Mouse (Mus musculus) adrenal gland, postnatal 25 days (tissue): Measurements from ENCODE around the gene Birc7. TPM values are rescaled to one million over a fixed set of nuclear protein-coding genes. Genes with fewer than 3 reads are reported as not detected.
A peak's percentile ranks its signal among the peaks of the same experiment; 100 is the strongest.

Source experiments
- DNase-seq: peaks from one replicate; pipeline ENCODE4 v3.0.0; 2021; ENCODE audit warnings: mixed read lengths
- microRNA-seq, 2 experiments: library from miRNA; unstranded; fragments of <30 nt; microRNA quantifications; one replicate each; pipeline ENCODE4 v1.2.0; 2021
- total RNA-seq: library from RNA; stranded (reverse); gene quantifications from 2 replicates; pipeline ENCODE4 v1.2.3, GENCODE M21; 2021

Gene Birc7
- total RNA-seq, 1 experiment from 2014 or later: not detected

- DNase-seq: peak; percentile 93
Observed at GRCm38 (mm10) chr2:180967010-180967763, 38.4 kb downstream of the Birc7 start, which contains the start of gene Arfgap1. Gene Arfgap1 (plus strand): TSS chr2:180967225.

GRCm38 (mm10) chr2:180981133-180981532 lies 52.3 kb downstream of the Birc7 start:
- DNase-seq: no peak

Small RNAs within 50 kb of the gene (microRNA-seq; reads per million reads assigned to microRNA genes)
- 0.34 to 0.36 reads per million in 2 experiments for gene Mir124a-3

Other genes starting within 250 kb of the Birc7 start
- gene Dido1, start 219.0 kb upstream of the Birc7 start, total RNA-seq: 49.8 and 53.0 TPM in 2 replicates
- 63.0 and 72.3 TPM in 2 replicates for gene Gid8, start 218.9 kb upstream of the Birc7 start, total RNA-seq
- 1.1 and 2.2 TPM in 2 replicates for gene Slc17a9, start 203.8 kb upstream of the Birc7 start, total RNA-seq
- gene Bhlhe23, start 152.1 kb upstream of the Birc7 start, total RNA-seq: not detected in 2 replicates
- 43.5 and 54.0 TPM in 2 replicates for gene Ythdf1, start 8.1 kb upstream of the Birc7 start, total RNA-seq
- gene Nkain4, start 25.7 kb downstream of the Birc7 start, total RNA-seq: 2.2 and 2.7 TPM in 2 replicates
- gene Arfgap1, start 38.2 kb downstream of the Birc7 start, total RNA-seq: 48.6 and 65.6 TPM in 2 replicates
- 2.6 and 3.4 TPM in 2 replicates for gene Col20a1, start 57.5 kb downstream of the Birc7 start, total RNA-seq
- gene Chrna4, start 114.5 kb downstream of the Birc7 start, total RNA-seq: 9.9 and 19.2 TPM in 2 replicates
- 3.7 and 6.3 TPM in 2 replicates for gene Kcnq2, start 206.3 kb downstream of the Birc7 start, total RNA-seq
- gene Eef1a2, start 228.0 kb downstream of the Birc7 start, total RNA-seq: 38.2 and 49.3 TPM in 2 replicates